ENCODE assay signal across 10 mouse cellular contexts in genomic region chr13:81801121-81801520, GRCm38 (mm10). TPM values are rescaled to one million over a fixed set of nuclear protein-coding genes. Genes with fewer than 3 reads are reported as not detected.
DNase-seq lines count a peak whose midpoint lies in the region; ATAC-seq and TF ChIP-seq lines count a peak whose summit lies in the region.
"Had no signal": no experiment of that assay in that cellular context is flagged by ENCODE, and none has a peak within 500 bp of the region (broad histone marks: within the 10 kb centered on the region; RNA-seq: fewer than 3 reads in every experiment).

No protein-coding gene starts in this region.

- no peaks in the 10 kb centered on the region for H3K9me3 ChIP-seq in G1E (replicated peaks)
- H3K9me3 ChIP-seq: hindbrain, embryonic 15.5 days had no signal

- H3K4me1 ChIP-seq in G1E (ENCODE audit: insufficient read depth, low read depth, low read length), result no peaks in the 10 kb centered on the region
- H3K4me1 ChIP-seq: hindbrain, embryonic 15.5 days had no signal

- peak; percentile 52; the same call in 1 of the 2 replicates for ATAC-seq in G1E (ENCODE audit: extremely low read depth, insufficient number of reproducible peaks, low FRiP score, poor library complexity, severe bottlenecking)
- peak; percentile 59 to 68; a peak in 2 of 4 replicates for ATAC-seq in hematopoietic stem cell, adult 5-6 weeks (replicated peaks in 1 of 2; ENCODE audit: insufficient read depth in 1 of 2, low FRiP score in 2 of 2, low TSS enrichment in 1 of 2, low read depth in 1 of 2, poor library complexity in 2 of 2, severe bottlenecking in 2 of 2)

- peaks cover 17% of the 10 kb centered on the region for H3K36me3 ChIP-seq in G1E (replicated peaks)
- H3K36me3 ChIP-seq: hindbrain, embryonic 15.5 days had no signal

- H3K27me3 ChIP-seq in G1E (ENCODE audit: insufficient read depth, low read length), result no peaks in the 10 kb centered on the region
- H3K27me3 ChIP-seq: hindbrain, embryonic 15.5 days had no signal

- peak; percentile 77 for TF ChIP-seq CTCF in layer of hippocampus, adult 2 months (conservative IDR thresholded peaks at IDR 0.05)
- TF ChIP-seq CTCF in G1E (IDR thresholded peaks at IDR 0.05; ENCODE audit: low read depth, low read length), result no peak

- no peak for DNase-seq in layer of hippocampus, adult 2 months (ENCODE audit: low spot score in 2 of 2)
- DNase-seq in layer of hippocampus, adult 9-10 months (ENCODE audit: low spot score), result no peak
- peak; percentile 43 for DNase-seq in CD4-positive, CD25-positive, alpha-beta regulatory T cell, adult 2 months (ENCODE audit: low read depth, low spot score)
- no peak for DNase-seq in G1E (ENCODE audit: low spot score)
- DNase-seq in gastrocnemius, postnatal 4 days (ENCODE audit: low spot score in 2 of 2), result no peak
- no peak for DNase-seq in ovary, postnatal 14 days (ENCODE audit: low spot score)
- no peak for DNase-seq in kidney, postnatal 4 days
- DNase-seq: adrenal gland, postnatal 10 days had no signal

- no peak overlapping the region for H3K4me3 ChIP-seq in layer of hippocampus, adult 2 months
- H3K4me3 ChIP-seq in G1E (ENCODE audit: low read depth, low read length), result no peak overlapping the region
- H3K4me3 ChIP-seq: hindbrain, embryonic 15.5 days had no signal

- no peak overlapping the region for H3K27ac ChIP-seq in layer of hippocampus, adult 2 months
- H3K27ac ChIP-seq: hindbrain, embryonic 15.5 days had no signal

RNA-seq across cellular contexts. Expression of gene Cetn3, which starts 18.2 kb away (rescaled TPM):
- 100 to 1,000 TPM; 103 to 115 TPM for total RNA-seq in layer of hippocampus, adult 2 months (2021)
- total RNA-seq in G1E (2014; fragmentation: Nextera tagmentation) (96.8 and 106 TPM in 2 replicates), G1E (2017) (416 and 492 TPM in 2 replicates)
- polyA plus RNA-seq in G1E (2012), result 10.6 and 14.2 TPM in 2 replicates
- 439 and 591 TPM in 2 replicates for total RNA-seq in hematopoietic stem cell, adult 5-6 weeks (2017)
- total RNA-seq in gastrocnemius, postnatal 4 days (2021), result 10 to 100 TPM; 86.4 TPM
